Mouse (Mus musculus) ES-E14 (cell line): Measurements from ENCODE around the gene Wfdc5.

Experiments used
- CHD2 ChIP-seq: IDR thresholded peaks from 2 replicates; pipeline ENCODE4 v1.6.1; 2014; ENCODE audit warnings: mild to moderate bottlenecking, low read depth, low read length, inconsistent platforms
- HCFC1 ChIP-seq: IDR thresholded peaks from 2 replicates; pipeline ENCODE4 v1.6.1; 2012; ENCODE audit warnings: low read length, inconsistent platforms, borderline replicate concordance; ENCODE audit not compliant: insufficient read depth

DNA sequence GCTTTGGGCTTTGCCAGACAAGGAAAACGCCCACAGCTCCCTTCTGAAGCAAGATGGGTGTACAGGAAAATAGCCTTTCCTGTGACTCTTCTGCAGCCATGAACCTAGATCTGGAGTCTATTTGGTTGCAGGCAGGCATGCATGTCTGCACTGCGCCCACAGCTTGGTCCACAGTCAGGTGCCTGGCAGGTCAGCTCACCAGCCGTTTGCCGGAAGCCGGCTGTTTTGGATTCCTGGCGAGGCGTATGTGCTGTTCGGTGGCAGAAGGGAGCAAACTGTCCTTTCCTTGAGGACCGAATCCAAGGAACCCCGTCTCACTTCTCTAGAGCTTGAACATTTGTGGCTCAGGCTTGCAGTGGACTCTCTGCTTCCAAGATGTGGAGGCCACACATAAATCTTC lies 28.5 kb downstream of the Wfdc5 start:
- TF ChIP-seq CHD2 (no peak), HCFC1 (no peak)
